Mouse (Mus musculus): ENCODE data around the gene Itih5.

The Itih5 gene

DNA sequence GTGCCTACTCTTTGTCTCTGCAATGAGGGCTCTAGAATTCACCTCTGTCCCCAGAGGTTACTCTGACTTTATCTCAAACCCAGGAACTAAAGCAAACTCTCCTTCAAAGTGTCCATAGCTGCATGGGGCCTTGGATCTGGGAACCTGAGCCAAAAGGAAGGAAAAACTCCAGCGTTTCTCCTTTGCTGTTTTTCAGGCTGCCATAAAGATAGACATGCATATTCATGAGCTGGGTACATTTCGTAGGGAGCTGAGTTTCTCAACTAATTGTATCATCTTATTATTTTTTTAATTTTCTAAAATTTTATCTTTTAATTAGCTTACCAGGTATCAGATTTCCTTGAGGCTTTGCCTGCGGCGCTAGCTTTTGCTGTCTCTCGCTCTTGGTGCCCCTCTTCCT is 106.7 kb downstream of the Itih5 start:
- in situ Hi-C loops (cut with MboI): no loop called here

DNA sequence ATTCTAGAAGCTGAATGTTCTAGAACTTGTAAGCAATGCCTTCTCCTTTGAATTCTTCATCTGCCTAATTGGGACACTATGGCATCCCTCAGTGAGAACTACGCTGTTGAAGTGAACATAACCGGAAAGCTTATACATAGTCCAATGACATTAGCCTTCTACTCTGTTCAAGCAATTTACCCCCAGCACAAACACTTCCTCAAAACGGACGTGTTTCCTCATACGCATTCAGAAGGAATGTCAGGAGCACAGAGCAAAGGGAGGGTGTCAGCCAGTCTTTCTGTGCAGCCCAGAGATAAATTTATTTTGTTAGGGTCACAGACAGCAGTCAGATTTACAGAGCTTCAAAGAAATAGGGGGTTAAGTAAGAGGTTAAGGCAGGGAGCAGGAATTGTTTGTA is 108.0 kb downstream of the Itih5 start:
- in situ Hi-C loops (cut with MboI): no loop called here

DNA sequence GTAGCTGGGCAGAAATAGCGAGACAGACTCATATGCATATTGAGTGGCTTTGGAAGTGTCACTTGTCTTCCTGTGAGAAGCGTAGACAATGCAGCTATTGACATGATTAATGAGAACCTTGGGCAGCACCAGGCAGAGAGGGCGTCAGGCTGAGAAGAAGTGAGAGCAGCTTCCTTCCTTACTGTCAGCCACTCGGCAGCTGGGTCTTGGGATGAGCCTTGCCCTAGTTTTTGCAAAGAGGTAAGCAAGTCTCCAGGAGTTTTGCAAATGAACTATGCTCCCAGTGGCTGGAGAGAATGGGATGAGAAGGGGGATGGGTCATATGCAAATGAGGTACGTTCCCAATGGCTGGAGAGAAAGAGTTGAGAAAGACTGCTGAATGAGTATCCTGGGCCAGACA is 109.4 kb downstream of the Itih5 start:
- in situ Hi-C loops (cut with MboI): no loop called here

DNA sequence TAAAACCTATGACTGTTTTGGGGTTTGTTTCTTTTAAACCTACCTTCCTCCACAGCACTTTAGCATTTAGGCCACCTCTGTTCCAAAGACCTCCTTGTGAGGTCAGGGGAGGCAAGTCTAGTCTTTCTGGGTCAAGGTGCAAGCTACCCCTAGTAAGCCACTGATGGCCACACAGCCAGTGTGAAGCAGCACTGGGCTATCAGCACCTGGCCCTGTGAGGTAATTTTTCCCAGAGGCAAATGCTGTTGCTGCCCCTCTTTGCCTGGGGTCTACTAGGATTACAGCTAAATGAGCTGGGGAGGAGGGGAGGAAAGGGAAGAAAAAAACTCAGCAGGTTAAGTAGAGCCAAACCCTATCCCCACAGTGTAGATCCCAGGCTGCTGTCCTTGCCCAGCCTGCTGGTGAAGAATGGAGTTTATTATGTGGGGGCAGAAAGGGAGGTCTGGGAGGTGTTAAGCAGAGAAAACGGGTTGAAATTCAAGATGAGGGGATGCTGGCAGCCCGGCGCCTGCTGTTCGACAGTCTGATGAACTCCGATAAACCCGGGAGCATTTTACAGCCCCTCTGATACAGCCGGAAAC is 110.6 kb downstream of the Itih5 start:
- in situ Hi-C loops (cut with MboI): no loop called here

DNA sequence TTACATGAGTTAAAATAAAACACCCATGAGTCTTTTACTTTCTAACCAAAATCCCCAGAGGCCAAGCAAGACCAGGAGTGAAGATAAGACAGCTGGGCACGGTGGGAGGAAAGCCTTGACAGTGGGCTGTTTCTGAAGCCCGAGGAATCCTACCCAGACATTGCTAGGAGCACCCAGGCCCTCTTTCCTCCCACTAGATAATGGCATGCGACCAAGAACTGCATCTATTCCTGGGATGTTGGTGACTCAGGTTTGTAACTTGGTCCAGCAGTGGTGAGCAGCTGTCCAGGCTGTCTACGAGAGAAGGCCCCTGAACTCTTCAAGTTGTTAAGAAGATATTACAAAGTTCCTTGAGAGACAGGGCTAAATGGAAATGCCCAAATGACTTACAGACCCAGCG is 112.5 kb downstream of the Itih5 start:
- in situ Hi-C loops (cut with MboI): no loop called here

DNA sequence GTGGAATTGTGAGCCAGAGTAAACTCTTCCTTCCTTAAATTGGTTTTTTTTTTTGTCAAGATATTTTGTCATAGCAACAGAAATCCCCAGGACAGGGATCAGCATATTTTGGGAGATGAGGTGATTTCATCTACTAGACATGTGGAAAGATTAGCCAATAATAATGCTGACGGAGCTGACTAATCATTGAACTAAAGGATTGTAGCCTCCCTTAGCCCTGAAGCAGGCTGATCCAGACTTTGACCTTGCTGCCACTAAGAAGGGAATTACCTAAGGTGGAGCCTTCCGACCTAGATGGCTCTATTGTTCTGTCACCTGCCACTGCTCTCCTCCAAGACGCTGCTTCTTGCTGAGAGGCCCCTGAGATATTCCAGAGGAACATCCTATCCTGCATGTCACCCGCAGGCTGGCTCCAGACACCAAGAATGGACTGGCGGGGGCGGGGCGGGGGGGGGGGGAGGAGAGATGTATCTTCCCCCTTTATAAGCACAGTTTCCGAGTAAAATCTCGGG is 119.3 kb downstream of the Itih5 start:
- in situ Hi-C loops (cut with MboI): no loop called here

DNA sequence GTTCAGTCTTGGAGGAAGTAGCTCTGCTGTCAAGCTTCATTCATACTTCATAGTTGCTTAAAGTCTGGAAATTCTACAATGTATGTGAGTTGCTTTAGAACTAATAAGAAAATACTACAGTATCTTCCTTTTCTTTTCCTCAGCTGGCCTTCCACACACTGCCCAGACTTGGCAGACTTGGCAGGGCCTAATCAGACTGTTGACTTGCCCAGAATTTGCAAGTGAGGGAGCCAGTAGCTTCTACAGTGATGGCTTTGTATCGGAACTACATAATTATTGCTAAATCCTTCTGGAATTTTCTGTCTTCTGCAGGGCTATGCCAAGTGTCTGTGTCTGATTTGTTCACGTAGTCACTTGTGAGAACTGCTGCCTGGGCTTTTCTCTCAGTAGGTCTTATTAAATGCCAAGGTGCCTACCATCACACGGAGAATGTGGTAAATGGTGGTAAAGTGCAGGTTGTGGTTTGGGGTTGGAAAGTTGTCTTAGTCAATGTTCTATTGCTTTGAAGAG is 120.2 kb downstream of the Itih5 start:
- in situ Hi-C loops (cut with MboI): no loop called here

DNA sequence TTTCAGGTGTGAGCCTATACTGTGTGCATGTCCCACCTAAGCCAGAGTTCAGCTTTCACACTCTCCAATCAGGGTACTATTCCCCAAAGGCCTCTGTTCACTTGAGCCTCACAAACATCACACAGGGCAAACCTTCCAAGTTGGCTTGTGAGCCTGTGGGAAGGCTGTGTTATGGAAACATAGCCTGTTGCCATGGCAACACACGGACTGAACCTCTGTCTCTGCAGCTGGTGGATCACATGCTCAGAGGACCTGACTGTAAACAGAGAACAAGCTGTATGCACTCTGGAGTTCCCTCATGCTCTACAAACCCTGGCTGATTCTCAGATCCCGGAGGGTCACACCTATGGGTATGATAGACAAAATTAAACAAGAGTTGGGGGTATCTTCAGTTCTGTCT is 122.8 kb downstream of the Itih5 start:
- in situ Hi-C loops (cut with MboI): loop anchor here (25.0 kb wide), 1 partner anchor 1589 kb away; no protein-coding TSS in a partner anchor

DNA sequence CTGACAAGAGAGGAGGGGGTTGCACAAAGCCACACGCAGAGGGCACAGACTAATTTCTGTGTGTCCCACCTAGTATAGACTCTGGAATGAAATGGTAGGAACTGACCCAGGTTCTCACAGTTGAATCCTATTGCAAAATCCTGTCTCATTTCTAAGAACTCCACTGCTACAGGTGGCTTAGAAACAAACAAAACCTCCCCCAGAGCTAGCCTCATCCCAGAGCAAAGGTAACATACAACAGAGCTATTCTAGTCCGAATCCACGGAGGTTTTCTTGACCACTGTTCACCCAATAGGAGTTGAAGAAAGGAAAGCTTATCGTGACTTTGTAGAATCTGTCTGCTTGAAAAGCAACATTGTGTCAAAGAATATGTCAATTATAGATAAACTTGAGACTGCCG is 130.3 kb downstream of the Itih5 start:
- in situ Hi-C loops (cut with MboI): loop anchor here (25.0 kb wide), 1 partner anchor 1596 kb away; no protein-coding TSS in a partner anchor

DNA sequence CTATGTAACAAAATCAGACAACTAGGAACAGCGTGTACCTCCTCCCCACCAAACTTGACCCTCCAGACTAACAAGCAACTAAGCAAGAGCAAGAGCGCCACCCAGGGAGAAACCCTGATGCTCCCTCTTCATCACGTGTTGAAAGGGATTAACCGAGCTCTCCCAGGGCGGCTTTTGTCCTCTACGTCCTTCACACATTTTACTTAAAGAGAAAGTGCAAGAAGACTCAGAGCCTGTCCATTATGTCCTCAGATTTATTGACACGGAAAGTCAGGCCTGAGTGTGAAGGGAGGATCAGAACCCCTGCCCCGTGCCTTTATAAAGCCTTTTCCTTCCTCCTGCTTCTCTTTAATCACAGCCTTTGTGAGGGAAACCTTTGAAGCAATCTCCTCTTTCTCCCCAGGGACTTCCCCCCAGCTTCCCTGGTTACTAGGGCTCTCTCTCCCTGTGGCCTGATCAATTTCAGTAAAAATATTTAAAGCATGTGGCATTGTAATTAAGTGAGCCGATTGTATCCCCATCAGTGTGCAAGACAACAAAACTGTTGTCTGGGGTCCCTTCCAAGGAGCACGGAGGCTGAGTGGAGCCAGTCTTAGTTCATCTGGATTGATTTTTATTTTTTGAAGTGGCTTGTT is 131.4 kb downstream of the Itih5 start:
- in situ Hi-C loops (cut with MboI): loop anchor here (25.0 kb wide), 1 partner anchor 1597 kb away; no protein-coding TSS in a partner anchor

DNA sequence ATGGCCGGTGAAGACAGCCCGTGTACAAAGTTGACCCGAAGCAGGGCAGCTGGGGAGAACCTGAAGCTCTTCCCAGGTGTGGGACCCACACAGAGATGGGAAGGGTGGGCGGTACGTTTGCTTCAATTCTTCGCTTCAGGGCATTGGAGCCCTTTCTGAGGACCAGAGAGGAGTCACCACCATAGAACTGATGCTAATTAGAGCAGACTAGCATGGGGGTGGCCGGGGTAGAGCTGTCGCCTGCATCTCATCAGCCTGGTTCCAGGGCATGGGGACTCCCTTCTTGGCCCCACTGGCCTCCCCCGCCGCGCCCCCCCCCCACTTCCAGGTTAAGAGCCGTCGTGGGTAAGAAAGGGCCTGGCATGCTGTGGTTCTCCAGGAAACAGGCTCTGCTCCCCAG is 132.6 kb downstream of the Itih5 start:
- in situ Hi-C loops (cut with MboI): loop anchor here (25.0 kb wide), 1 partner anchor 1599 kb away; no protein-coding TSS in a partner anchor

DNA sequence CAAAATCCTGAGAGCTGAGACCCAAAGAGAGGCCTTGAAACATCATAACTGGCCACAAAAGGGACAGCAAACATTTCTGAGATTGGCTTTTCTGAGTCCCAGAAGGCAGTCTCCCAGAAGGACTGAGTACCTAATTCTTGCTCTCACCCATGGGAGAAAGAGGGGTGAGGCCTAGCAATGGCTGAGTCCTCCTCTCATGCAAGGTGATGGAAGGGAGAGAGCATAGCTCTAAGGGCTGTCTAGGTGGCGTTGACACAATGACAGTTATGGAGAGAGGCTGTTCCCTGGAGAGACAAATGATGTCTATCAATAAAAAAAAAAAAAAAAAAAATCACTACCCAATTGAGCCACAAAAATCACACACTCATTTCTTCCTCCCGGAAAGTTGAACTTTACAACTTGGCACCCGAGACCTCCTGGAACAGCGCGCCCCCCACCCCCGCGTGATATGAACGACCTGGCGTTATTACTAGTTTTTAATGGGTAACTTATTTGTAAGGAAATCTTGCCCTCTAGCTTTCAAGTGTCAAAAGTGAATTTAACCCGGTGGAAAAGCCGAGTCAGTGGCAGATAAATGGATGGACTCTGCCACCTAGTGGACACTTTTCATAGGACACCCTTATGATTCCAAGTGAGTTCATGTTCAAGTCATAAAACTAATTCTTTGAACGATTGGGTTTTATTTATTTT is 134.9 kb downstream of the Itih5 start:
- in situ Hi-C loops (cut with MboI): loop anchor here (25.0 kb wide), 1 partner anchor 1601 kb away; no protein-coding TSS in a partner anchor

DNA sequence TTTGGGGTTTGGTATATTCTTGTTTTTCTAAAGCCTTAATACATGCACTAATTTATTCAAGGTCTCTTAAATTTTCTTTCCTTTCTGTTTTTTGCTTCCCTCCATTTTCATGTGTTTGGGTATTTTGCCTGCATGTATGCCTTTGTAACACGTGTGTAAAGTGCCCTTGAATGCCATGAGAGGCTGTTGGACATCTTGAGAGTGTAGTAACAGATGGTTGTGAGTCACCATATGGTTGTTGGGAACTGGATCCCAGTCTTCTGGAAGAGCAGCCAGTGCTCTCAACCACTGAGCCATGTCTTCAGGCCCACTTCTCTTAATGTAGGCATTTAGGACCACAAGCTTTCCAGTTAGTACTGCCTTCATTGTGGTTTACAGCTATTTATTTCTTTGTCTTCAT is 135.5 kb downstream of the Itih5 start:
- in situ Hi-C loops (cut with MboI): loop anchor here (25.0 kb wide), 1 partner anchor 1602 kb away; no protein-coding TSS in a partner anchor

DNA sequence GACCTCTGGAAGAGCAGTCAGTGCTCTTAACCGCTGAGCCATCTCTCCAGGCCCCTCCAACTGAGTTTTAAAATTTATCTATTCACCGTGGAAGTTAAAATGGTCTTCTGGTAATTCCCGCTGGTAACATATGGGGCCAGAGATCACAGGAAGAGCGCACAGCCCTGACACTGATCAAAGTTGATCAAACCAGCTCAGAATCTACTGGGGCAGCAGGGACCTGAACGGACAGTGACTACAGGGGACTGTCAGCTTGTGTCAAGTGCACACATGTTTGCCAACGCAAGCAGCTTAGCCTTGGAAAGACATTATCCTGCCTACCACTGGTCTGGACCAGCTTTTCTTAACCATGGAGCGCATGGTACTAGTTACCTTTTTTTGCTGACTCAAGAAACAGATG is 136.7 kb downstream of the Itih5 start:
- in situ Hi-C loops (cut with MboI): loop anchor here (10.0 to 25.0 kb wide), 3 partner anchors 155 to 1603 kb away; partner anchors contain the start of gene Itih2

DNA sequence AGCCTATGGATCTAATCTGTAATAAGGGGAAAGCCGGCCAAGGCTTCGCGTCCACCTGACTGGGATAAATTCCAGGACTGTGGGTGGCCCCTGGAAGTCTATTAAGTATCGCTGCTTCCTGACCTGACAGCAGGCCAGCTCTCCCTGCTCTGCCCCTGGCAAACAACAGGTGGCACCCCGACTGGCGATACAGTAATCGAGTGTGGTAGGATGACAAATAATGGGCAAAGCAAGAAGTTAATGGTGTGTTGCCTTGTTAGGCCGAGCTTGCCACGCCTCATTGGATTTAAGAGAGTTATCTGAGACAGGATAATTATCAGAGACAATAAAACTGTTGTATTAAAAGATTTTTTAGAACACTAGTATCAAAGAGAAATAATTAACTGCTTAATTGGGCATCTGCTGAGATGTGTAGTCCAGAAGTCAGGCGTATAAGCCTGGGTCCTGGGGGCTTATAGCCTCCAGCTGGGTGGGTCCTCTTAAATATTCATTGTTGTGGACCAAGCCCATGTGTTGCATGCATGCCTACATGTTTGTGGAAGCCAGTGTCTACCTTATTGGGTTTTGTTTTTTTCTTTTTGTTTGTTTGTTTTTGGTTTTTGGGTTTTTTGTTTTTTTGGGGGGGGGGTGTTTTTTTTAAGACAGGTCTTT is 140.3 kb downstream of the Itih5 start:
- in situ Hi-C loops (cut with MboI): loop anchor here (10.0 to 25.0 kb wide), 3 partner anchors 159 to 1606 kb away; partner anchors contain the start of gene Itih2

DNA sequence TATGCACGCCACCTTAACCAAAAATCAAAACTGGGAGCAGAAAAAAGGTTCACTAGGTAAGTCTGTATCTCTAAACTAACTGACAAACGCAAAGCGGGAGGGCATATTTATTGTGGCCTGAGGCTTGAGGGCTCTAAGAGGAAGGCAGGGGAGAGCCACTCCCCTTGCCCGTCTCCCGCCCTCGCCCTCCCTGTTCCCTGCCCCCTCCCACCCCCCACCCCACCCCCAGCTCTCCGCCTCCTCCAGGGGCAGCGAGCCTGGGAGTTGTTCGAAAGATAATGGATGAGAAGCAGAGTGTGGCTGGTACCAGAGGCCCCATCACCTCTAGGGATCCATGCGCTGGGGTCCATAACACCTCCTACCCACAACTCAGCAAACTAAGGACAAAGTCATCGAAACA is 142.5 kb downstream of the Itih5 start:
- in situ Hi-C loops (cut with MboI): loop anchor here (10.0 to 25.0 kb wide), 3 partner anchors 161 to 1609 kb away; partner anchors contain the start of gene Itih2

DNA sequence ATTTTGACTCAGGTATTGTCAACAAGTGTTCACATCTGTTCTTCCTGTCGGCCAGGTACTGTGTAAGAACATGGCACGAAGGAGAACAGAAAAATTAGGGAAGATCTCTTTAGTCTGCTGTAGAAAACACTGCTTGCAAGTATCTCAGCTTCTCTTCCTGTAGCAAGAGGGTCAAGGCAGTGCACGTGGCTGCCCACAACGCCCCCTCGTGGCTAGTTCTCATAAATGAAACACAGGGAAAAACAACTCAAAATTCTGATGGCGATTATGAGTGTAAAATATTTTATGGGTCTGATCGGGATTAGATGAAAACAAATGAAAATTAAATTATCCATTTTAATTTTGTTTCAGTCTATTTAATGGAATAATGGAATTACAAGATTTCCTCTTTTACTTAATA is 146.9 kb downstream of the Itih5 start:
- in situ Hi-C loops (cut with MboI): no loop called here

DNA sequence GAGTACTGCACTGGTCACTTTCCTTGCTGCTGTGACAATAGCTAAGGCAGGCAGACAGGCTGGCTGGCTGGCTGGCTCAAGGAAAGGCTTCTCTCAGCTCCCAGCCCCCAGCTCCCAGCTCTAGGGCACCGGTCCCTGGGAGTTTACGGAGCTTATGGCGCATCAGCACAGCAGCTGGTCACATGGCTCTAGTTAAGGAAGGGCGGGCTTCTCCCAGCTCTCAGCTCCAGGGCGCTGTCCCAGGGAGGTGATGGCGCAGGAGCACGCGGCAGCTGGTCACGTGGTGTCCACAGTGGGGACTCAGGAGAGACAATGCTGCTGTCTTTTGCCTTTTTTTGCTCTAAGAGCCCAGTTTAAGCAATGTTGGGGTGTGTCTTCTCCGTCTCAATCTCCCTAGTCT is 147.4 kb downstream of the Itih5 start:
- in situ Hi-C loops (cut with MboI): no loop called here

DNA sequence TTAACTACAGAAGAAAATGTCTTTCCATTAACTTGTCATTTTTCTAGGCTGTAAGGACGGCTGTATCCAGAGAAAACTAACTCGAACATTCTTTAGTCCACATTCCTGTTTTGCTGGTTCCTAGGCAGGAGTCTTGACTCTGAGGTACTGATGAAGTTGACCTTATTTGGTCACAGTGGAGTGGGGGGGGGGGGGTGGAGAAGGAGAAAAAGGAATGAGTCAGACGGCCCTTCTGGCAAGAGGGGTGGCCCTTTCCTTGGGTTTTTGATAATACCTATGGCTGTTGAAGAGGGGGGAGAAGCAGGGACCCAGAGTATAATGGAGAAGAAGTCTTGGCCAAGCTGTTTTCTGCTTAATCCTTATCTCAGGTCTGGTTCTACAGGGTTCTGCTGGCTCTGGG is 148.0 kb downstream of the Itih5 start:
- in situ Hi-C loops (cut with MboI): no loop called here

DNA sequence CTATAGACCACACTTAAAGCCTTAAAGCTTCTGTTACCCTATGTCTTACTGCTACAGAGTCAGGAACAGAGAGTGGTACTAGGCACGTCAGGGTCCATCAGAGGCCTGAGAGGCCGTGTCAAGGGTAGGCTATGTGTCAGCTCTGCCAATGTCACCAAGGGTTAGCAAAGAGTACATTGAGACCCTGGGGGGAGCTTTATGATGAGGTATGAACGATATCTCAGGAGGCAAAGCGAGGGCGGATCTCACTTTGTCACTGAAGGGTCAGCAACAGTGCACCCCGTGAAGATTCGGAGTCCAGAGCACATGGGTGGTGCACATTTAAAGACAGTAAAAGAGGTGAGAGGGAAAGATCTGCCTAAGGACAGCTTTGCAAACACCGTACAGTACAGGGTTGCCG is 148.6 kb downstream of the Itih5 start:
- in situ Hi-C loops (cut with MboI): no loop called here

DNA sequence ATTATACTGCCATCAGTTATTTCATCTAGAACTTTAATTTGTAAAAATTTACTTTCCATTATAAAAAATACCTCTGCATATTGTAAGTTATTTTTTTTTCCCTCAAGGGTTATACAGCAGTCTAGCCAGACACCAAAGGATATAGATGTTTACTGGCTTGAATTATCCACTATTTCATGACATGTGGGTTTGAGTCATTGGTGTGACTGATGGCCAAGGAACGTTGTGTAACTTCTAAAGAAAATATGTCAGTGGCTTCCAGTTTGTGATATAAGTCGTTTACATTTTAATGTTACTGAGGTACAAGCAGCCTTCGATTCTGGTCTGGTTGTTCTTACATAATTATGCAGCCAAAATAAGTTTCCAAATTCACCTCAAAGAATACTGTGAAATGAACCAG is 151.5 kb downstream of the Itih5 start:
- in situ Hi-C loops (cut with MboI): no loop called here
